Mouse (Mus musculus): ENCODE measurements around the gene Cenpp.

Gene Cenpp

GRCm38 (mm10) chr13:49538693-49539092 is 113.9 kb downstream of the Cenpp start:
- no peak for DNase-seq (ENCODE audit: low read depth in 2 of 2, low spot score in 2 of 2)

DNA sequence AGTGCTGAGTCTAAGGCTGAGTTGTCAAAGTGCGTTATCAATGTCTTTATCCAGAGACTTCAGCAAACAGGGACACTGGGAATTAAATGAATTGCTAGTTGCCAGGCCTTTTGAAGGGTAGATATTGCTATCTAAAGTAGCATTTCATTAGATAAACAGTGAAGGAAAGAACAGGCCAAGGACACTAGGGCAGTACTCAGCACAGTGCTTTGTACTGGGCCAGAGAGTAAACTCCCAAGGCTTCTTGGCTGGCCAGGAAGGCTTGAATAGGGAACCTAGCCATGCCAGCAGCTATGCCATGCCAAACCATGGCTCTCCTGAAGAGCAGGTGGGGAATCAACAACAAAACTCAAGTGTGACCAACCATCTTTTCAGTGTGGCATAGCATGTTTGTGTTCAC is 115.6 kb downstream of the Cenpp start:
- DNase-seq (ENCODE audit: low read depth in 2 of 2, low spot score in 2 of 2) = no peak

DNA sequence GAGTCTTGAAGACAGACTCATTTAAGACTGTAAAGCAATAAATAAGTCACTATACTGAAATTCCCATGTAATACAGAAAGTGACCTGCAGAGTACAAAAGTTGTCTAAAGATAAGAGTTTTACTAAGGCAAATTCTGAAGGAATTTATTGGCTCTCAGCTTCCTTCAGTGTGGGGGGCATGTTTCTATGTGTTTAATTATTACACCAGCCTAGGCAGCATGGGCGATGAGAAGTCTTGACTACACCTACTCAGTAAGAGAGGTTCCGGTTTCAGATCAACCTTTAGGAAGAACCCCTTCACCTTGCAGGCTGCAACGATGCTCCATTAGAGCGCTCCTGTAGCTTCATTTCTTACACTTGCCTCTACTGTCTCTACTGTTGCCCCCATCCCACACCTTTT is 121.9 kb downstream of the Cenpp start:
- no peak for DNase-seq (ENCODE audit: low read depth in 2 of 2, low spot score in 2 of 2)

DNA sequence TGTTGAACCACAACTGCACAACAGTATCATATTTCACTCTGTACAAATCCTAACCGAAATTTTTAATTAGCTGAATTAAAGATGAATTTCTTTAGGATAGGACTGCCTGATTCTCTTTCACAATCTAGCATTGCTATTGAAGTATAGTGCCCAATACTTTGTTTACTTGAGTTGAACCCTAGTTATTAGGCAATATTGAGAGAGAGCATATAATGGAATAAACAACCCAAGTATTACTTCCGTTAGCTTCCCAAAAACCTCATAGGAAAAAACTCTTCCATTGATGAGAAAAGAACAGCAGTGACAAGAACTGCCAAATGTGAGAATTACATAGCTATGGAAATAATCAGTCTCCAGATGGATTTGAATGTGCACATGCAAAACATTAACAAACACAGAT is 126.3 kb downstream of the Cenpp start:
- DNase-seq (ENCODE audit: low read depth in 2 of 2, low spot score in 2 of 2) = no peak

DNA sequence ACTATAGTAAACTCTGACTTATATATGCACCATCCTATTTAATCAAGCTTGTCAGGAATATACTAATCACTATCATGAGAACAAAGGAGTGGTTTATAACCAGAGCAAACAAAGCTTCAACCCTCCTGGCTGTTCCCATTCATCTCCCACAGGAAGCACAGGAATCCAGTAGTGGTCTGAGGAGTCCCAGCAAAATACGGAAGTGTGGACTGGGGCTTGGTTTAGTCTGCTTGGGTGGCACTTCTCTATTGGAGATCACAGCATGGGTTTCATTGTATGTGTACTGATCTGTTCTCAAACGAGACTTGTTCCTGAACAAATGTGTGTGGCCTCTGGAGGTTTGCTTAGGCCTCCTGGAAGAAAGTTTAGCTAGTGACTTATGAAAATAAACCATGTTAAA is 133.8 kb downstream of the Cenpp start:
- no peak for DNase-seq (ENCODE audit: low read depth in 2 of 2, low spot score in 2 of 2)

DNA sequence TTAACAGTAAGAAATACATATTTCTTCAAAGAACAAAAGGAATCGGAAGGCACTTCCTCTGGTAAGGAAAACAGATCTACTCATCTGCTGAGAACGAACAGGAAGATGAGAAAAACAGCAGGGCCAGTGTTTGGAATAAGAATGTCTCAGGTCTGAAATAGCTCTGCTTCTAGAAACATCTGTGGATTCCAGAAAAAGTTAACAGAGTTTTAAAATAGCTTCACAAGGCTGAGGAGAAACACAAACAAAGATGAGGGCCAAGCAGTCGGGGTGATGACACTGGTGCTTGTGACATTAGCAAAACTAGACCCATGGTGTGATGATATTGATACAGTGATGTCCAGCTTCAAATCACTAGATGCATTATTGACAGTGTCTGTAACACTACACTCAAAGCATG is 145.4 kb downstream of the Cenpp start:
- DNase-seq (ENCODE audit: low read depth in 2 of 2, low spot score in 2 of 2) = no peak

GRCm38 (mm10) chr13:49505776-49506175 is 146.8 kb downstream of the Cenpp start:
- no peak for DNase-seq (ENCODE audit: low read depth in 2 of 2, low spot score in 2 of 2)

- no peak for DNase-seq (ENCODE audit: low read depth in 2 of 2, low spot score in 2 of 2)
Observed at GRCm38 (mm10) chr13:49504510-49504909, 148.1 kb downstream of the Cenpp start, which contains the start of gene Ecm2. Ecm2 (plus strand) TSS chr13:49504810.

DNA sequence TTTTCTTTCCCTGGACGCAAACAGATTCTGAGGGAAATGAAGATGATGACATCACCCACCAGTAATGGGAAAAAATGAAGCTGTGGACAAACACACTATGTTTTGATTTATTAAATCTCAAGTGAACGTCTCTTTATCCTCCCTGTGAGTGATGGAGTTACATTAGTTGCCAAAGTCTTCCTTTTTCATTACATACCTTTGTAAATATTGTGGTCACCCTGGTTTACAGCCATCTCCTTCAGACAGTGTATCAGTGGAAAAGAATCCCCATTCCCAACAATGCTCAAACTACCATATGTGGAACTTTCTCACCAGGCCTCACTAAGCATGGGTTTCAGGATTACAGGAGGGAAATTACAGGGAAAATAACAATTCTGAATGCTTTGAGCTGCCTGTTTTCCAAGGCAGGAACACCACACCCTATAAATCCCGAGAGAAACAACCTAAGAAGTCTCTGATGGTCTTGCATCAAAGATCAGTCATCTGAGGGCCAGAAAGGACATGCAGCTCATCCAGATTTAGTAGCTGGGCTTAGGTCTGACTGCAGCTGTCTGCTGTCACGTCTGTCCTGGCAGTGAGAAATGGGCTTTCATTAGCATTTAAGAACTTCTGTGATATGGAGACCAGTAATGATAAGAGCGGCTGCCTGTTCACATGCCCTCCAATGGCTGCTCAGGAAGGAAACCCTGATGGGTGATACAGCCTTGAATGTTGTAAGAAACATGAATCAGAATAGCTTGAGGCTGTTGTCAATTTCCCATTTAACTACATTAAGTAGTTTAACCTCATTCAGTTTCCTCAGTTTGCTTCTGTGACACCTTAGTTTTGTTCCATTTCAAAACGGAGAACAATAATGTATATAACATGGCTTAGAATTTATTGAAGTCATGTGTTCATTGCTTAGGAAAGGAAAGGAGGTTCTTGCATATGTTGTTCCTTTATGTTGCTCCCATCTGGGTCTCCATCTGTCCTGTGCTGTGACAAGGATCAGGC is 159.9 kb downstream of the Cenpp start, which contains the start of gene Tes3-ps:
Tes3-ps (plus strand) TSS at position 943 of the 993 bp plus-strand sequence.
- no peak for DNase-seq (ENCODE audit: low read depth in 2 of 2, low spot score in 2 of 2)

DNA sequence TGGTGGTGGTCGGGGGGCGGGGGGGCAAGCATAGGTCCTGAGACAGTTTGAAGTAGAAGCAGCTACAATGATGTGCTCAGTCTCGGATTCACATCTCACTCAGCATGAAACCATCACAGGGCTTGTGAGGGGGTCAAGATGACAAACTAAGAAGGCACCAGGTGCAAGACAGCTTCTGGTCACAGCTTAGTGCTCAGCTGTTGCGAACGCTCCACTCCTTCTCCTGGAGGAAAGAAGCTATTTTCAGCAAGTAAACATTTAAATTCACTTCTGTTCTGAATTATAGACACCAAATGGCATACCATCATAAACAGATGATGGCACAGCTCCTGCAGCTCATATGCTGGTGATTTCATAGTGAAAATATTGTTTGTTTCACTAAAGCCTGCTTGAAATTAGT is 167.2 kb downstream of the Cenpp start:
- DNase-seq (ENCODE audit: low read depth in 2 of 2, low spot score in 2 of 2) = no peak

- DNase-seq (ENCODE audit: low read depth in 2 of 2, low spot score in 2 of 2) = no peak
Observed at GRCm38 (mm10) chr13:49480551-49480950, 172.0 kb downstream of the Cenpp start.

DNA sequence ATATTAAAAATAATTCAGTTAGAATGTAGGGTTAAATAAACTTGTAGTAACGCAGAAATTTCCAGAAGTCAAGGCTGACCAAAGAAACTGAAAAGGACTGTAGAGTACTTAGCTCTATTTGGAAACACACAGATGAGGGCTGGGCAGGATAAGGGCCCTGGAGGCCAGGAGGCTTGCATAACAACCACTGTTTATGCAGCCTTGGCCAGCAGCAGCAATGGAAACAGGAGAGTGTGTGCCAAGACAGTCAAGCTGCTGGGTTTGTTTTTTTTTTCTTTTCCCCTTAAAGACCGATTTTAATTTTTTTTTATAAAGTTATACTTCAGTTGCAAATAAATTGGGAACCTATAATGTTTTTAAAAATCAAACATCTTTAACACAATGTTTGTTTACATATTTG is 172.5 kb downstream of the Cenpp start:
- DNase-seq (ENCODE audit: low read depth in 2 of 2, low spot score in 2 of 2) = no peak

GRCm38 (mm10) chr13:49479399-49479798 is 173.2 kb downstream of the Cenpp start:
- no peak for DNase-seq (ENCODE audit: low read depth in 2 of 2, low spot score in 2 of 2)

DNA sequence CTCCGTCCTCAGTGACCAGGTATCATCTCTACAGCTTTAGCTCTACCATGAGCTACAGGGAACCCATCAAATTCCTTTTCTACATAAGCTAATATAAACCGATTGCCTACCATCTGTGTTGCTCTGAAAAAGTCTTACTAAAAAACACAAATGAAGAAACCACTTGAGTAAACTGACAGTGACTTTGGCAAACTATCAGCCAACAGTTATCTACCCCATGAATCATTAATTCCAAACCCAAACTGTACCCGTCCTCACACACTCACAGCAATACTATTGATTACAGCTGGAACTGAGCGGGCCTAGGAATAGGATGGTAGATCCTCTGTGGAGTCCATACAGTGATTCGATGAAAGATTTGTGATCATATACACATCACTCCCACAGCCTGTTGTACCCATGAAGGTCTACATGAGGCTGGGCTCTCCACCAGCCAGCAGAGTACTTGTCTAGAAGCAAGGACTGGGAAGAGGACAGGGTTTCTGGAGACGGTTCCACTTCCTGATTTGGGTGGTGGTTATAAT is 173.7 kb downstream of the Cenpp start:
- no peak for DNase-seq (ENCODE audit: low read depth in 2 of 2, low spot score in 2 of 2)

DNA sequence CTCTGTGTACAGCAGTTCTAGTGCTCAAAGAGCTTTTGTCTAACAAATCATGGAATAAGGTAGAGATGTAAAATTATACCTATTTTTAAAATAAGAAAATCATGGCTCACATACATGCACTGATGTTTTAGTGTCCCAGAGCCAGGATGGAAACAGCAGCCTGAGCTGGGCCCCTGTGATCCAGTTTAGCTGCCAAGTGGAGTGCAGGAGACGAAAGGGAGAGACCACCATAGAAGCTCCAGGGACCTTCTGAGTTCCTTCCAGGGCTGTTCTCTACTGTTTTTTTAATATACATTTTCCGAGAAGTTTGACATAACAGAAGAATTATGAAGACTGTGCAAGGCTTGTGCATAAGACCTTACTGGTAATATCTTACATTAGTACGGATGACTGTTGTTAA is 174.7 kb downstream of the Cenpp start:
- no peak for DNase-seq (ENCODE audit: low read depth in 2 of 2, low spot score in 2 of 2)

DNA sequence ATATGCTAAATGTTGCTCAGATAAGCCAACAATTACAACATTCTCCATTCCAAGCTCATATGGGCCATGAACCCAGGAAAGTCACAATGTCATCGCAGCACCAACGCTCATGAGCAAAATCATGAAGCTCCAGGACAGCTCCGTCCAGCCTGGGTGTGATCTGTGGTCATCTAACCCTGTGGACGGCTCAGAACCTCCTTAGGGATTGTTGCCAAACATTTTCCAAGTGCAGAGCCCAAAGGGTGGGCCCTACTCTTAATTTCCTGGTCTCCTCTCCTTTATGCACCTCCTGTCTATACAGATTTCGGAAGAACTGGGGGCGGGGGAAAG is 179.9 kb downstream of the Cenpp start:
- DNase-seq (ENCODE audit: low read depth in 2 of 2, low spot score in 2 of 2) = no peak

- no peak for DNase-seq (ENCODE audit: low read depth in 2 of 2, low spot score in 2 of 2)
Observed at GRCm38 (mm10) chr13:49471981-49472675, 180.5 kb downstream of the Cenpp start.

DNA sequence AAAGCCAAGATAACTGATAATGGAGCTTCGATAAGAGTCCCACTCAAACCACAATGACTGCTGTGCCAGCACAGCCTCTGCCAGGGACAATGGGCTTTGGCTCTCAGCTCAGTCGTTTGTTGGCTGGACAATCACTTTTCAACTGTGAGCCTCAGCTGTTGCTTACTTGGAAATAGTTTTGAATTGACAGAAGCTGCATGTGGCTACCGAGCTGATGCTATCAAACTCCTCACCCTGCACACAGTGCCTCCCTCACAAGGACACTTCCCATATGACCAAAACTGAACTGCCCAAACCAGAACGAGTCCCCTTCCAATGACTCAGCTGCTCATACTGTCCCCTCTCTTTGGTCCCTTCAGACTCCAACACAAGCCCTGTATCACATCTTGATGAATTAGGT is 181.8 kb downstream of the Cenpp start:
- no peak for DNase-seq (ENCODE audit: low read depth in 2 of 2, low spot score in 2 of 2)

GRCm38 (mm10) chr13:49470319-49470718 is 182.3 kb downstream of the Cenpp start:
- no peak for DNase-seq (ENCODE audit: low read depth in 2 of 2, low spot score in 2 of 2)

DNA sequence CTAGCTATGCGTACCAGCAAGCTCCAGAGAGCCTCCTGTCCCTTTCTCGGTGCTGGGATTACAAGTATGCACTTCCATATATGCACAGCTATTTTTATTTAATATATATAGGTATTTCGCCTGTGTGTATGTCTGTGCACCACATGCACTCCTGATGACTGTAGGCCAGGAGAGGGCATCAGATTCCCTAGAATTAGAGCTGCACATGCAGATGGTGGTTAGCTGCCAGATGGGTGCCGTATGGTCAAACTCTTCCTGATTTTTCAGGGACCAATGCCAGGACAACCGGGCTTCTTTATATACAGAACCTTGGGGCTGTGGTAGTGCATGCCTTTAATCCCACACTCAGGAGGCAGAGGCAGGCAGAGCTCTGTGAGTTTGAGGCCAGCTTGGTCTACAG is 183.6 kb downstream of the Cenpp start:
- no peak for DNase-seq (ENCODE audit: low read depth in 2 of 2, low spot score in 2 of 2)

DNA sequence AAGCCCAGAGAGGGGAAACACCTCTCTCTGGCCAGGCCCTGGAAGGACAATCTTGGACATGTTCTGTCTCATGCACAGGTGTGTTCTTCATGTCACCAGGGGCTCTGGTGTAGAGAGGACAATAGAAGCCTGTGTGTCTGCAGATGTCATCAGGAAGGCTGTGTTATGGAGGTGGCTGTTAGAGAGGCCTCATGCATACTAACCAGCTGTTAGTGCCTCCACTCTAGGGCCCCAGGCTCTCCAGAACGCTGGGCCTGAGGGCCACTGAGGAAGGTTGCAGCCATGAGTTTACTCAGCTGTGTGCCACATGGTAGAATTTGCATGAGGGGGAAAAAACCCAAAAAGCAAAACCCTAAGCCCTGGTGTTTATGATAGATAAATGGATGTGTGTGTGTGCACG is 185.0 kb downstream of the Cenpp start:
- no peak for DNase-seq (ENCODE audit: low read depth in 2 of 2, low spot score in 2 of 2)
